Mouse (Mus musculus) retina, embryonic 14.5 days (tissue): ENCODE measurements at regions not wholly inside any gene's neighbourhood (a gene's known extent, or its start where the extent isn't known, plus 50 kb on each side); places are given as distances from the start of the nearest gene placed in this dataset.

ENCODE experiments used
- DNase-seq: peaks from one replicate; pipeline ENCODE4 v3.0.0-alpha.2; 2015; ENCODE audit warnings: low spot score

DNA sequence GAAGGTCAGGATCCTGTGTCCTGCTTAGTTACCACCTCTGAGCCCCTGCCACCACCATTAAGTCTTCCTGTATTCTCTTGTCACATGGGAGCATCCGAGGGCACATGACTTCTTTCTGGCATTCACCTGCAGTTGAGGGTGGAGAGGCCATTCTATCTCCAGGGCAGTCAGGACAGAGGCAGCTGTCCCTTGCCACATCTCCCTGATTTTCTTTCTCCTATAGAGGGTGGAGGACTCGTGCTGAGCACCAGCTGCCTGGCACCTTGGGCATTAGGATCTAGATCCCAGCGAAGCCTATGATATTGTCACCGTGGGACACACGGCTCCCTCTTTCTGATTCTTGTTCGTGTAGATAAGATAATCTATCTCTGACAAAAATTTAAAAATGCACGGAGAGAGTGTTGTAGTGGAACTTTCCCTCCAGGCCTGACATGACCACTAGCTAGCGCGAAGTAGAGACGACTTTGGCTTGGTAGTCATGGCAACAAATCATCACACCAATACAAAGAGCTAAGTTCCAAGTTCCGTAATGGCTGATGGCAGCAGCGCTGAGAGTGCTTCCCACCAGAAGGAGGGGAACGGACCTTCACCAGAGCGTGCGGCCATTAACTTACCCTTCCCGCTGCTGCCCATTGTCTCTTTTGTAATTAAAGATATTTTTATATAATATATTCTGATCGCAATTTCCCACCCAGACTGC lies 137.7 kb downstream of the Ipmk start:
- DNase-seq: peak; percentile 24

- DNase-seq: no peak
Observed at GRCm38 (mm10) chr10:71489791-71490190, 142.2 kb downstream of the Ipmk start.

GRCm38 (mm10) chr10:71502096-71502495 lies 154.5 kb downstream of the Ipmk start:
- DNase-seq: no peak

DNA sequence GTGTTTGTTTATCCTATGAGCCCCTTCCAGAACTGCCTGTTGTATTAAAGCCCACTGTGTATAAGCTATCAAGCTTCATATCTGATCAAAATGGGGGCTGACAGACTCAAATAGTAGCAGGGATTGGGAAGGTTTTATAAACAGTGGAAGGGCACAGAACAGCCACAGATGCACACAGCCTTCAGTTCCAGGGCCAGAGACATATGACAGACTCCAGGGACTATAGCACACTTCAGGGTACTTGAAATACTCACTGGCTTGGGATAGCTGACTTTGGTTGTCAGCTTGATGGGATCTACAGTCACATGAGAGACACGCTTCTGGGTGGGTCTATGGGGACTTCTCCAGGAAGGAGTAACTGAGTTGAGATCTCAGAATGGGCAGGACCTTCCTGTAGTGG lies 156.7 kb downstream of the Ipmk start:
- no peak for DNase-seq

GRCm38 (mm10) chr10:71525290-71525689 lies 177.7 kb downstream of the Ipmk start:
- DNase-seq: no peak

- no peak for DNase-seq
Observed at GRCm38 (mm10) chr10:71533759-71534158, 186.2 kb downstream of the Ipmk start.

DNA sequence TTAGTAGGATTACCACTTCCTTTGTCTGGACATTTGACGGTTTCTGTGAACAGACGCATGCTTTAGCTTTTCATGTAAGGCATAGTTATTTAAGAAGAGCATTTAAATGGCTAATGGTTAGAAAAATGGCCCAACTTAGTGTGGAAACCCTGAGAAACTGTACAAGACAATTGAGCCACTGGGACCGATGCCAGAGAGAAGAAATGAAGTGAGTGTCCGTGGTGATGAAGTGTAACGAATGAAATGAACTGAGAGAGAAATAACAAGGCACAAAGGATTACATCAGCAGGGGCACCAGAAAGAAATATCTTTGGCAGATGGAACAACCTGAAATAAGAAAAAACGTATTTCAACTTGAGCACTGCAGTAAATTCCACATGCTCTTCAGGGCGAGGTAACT lies 197.9 kb downstream of the Ipmk start:
- DNase-seq: no peak

- DNase-seq: no peak
Observed at GRCm38 (mm10) chr10:71546507-71546906, 198.9 kb downstream of the Ipmk start.

- DNase-seq: no peak
Observed at GRCm38 (mm10) chr10:71583716-71584115, 236.2 kb downstream of the Ipmk start.

DNA sequence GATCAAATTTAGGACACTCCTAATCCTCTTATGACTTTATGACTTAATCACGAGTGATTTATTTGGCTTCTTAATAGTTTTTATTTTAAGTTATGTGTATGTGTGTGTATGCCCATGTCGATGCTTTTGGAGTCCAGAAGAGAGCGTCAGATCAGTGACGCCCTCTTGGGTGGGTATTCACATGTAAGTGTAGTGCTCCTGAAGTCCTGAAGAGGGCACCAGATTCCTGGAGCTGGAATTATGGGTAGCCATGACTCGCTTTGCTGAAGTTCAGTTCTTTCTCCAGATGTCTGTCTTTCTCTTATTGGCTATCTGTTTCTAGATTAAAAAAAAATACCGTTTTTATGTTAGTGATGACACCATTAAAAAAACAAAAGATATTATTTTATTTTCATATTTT lies 251.0 kb downstream of the Ipmk start:
- no peak for DNase-seq

- DNase-seq: no peak
Observed at GRCm38 (mm10) chr10:71613736-71614135, 266.2 kb downstream of the Ipmk start.

GRCm38 (mm10) chr10:71617156-71617555 lies 269.6 kb downstream of the Ipmk start:
- no peak for DNase-seq

DNA sequence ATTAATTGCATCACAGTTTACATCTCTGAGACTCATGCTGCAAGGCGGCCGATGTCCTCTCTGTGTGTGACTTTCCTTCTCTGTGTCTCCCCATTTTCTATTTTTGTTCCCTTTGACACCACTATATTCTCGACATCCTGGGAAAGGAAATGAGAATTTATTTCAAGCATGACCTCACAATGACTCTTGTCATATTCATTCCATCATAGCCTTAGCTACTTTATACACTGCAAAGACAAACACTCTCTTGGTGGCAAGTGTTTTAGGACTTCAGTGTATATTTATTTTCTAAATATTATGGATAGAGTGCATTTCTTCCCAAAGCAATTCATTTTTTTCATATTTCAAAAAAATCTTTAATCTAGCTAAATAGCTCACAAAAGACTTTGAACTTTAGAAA lies 298.5 kb downstream of the Ipmk start:
- DNase-seq: no peak

- no peak for DNase-seq
Observed at GRCm38 (mm10) chr10:71657525-71657924, 310.0 kb downstream of the Ipmk start.

DNA sequence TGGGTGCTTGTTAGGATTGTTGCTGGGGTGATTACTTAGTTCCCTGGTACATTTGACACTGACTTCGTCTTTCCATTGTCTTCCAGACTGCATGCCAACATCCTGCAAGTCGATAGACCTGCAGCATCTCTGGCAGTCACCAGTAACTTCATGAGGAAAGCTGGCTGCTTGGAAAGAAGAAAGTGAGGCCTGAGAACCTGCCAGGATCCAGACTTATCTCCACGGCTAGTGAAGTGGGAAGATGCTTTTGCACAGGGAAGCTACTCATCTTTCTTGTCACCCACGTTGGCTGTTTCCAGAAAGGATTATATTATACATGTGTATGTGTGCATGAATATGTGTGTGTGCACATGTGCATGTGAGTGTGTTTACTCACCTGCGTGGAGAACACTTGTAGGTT lies 316.0 kb downstream of the Ipmk start:
- no peak for DNase-seq

- DNase-seq: peak; percentile 32
Observed at GRCm38 (mm10) chr10:71667160-71667571, 319.6 kb downstream of the Ipmk start.

DNA sequence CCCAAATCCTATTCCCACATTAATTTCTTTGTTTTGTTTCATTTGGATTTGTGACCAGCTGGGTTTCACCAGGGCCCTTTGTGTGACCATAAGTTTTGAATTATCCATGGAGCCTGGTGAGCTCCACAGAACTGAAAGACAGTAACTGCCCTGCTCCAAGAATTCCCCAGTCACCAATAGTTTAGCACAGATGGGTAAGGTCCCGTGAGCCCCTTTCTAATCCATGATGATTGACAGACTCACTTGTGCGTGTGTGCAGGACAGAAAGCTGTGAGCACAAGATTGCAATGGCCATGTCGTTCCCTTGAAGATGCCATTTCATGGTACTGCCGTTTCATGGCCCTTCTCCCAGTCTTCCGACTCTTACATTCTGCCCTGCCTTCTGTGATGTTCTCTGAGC lies 331.7 kb downstream of the Ipmk start:
- no peak for DNase-seq

- DNase-seq: no peak
Observed at GRCm38 (mm10) chr10:71713456-71713855, 365.9 kb downstream of the Ipmk start.

DNA sequence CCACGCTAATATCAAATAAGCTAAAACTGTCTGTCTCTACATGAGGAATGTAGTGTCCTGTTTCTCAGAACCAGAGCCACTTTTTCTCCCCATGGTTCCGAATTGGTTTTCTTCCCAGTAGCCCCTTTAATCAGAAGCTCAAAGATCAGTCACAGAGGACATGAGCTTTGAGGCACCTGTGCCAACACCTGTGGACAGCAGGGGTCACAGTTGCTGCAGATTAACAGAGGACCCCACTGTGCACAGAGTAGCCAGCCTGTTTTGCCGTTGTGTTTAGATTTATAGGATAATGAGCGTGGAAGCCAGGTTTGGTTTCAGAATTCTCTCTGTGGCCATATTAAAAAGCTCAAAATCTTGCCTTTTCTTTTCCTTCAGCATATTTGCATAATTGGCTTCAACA lies 380.2 kb downstream of the Ipmk start:
- no peak for DNase-seq

DNA sequence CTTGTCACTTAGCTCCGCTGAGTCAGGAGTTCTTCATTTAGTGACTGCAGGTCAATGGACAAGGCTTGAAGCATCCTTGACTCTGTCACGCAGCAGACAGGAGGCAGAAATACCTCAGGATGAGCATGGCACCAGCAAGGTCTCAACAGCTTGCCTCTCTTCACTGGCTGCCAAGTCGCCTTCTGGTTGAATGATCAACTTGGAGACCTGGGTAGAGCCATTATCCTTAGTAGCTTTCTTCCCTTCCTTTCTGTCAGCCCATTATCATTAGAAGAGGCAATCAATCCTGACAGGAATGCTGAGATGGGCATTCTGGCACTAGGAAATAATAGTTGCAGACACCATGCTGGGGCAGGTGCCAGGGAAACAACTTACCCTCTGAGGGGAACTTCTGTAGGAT lies 386.3 kb downstream of the Ipmk start:
- no peak for DNase-seq

DNA sequence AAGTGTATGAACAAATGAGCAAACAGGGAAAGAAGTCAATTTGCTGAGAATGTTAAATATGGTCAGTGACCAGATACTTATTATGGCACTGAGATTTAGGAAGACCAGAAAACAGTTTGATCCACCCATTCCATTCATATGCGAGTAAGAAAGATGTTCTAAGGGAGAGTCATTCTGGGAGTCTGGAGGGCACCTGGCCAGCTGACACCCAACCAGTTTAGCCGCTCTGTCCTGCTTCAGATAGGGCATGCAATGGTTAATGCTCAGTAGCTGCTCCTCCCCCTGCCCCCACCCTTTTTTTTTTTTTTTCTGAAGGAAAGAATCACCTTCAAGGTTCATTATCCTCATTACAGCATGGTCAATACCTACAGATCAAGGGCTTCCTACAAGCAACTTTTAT lies 386.9 kb downstream of the Ipmk start:
- no peak for DNase-seq

- peak; percentile 62 for DNase-seq
Observed at GRCm38 (mm10) chr10:71738280-71738679, 390.7 kb downstream of the Ipmk start.

GRCm38 (mm10) chr10:71748557-71749493 lies 401.3 kb downstream of the Ipmk start:
- DNase-seq: no peak
